Mouse (Mus musculus): ENCODE measurements around the gene Ttll11.

Gene Ttll11

GRCm38 (mm10) chr2:35963280-35963679, 16.4 kb downstream of the Ttll11 start:
- no peak for DNase-seq

- DNase-seq, result no peak
Observed at GRCm38 (mm10) chr2:35961593-35962127, 18.1 kb downstream of the Ttll11 start.

GRCm38 (mm10) chr2:35957471-35958140, 22.1 kb downstream of the Ttll11 start:
- no peak for DNase-seq

GRCm38 (mm10) chr2:35955211-35955610, 24.5 kb downstream of the Ttll11 start:
- no peak for DNase-seq

GRCm38 (mm10) chr2:35952187-35952958, 27.3 kb downstream of the Ttll11 start:
- no peak for DNase-seq

GRCm38 (mm10) chr2:35944896-35945295, 34.8 kb downstream of the Ttll11 start:
- DNase-seq, result no peak

GRCm38 (mm10) chr2:35942960-35943359, 36.8 kb downstream of the Ttll11 start:
- no peak for DNase-seq

GRCm38 (mm10) chr2:35935045-35935444, 44.7 kb downstream of the Ttll11 start:
- DNase-seq, result no peak

- no peak for DNase-seq
Observed at GRCm38 (mm10) chr2:35933116-35933515, 46.6 kb downstream of the Ttll11 start.

GRCm38 (mm10) chr2:35931619-35932018, 48.1 kb downstream of the Ttll11 start:
- DNase-seq, result no peak

GRCm38 (mm10) chr2:35930498-35931149, 49.1 kb downstream of the Ttll11 start:
- DNase-seq, result peak; percentile 91

GRCm38 (mm10) chr2:35928133-35928532, 51.6 kb downstream of the Ttll11 start:
- DNase-seq, result no peak

- no peak for DNase-seq
Observed at GRCm38 (mm10) chr2:35924947-35925346, 54.8 kb downstream of the Ttll11 start.

- DNase-seq, result no peak
Observed at GRCm38 (mm10) chr2:35922956-35923355, 56.8 kb downstream of the Ttll11 start.

GRCm38 (mm10) chr2:35912090-35912489, 67.6 kb downstream of the Ttll11 start:
- no peak for DNase-seq

- no peak for DNase-seq
Observed at GRCm38 (mm10) chr2:35911675-35912074, 68.0 kb downstream of the Ttll11 start.

- DNase-seq, result no peak
Observed at GRCm38 (mm10) chr2:35910740-35911139, 69.0 kb downstream of the Ttll11 start.

- DNase-seq, result no peak
Observed at GRCm38 (mm10) chr2:35909353-35909752, 70.4 kb downstream of the Ttll11 start.

- DNase-seq, result no peak
Observed at GRCm38 (mm10) chr2:35907578-35907977, 72.1 kb downstream of the Ttll11 start.

- peak; percentile 55 for DNase-seq
Observed at GRCm38 (mm10) chr2:35906174-35906798, 73.4 kb downstream of the Ttll11 start.

GRCm38 (mm10) chr2:35900845-35901244, 78.9 kb downstream of the Ttll11 start:
- no peak for DNase-seq

GRCm38 (mm10) chr2:35899712-35900111, 80.0 kb downstream of the Ttll11 start:
- DNase-seq, result no peak

GRCm38 (mm10) chr2:35899135-35899474, 80.6 kb downstream of the Ttll11 start:
- no peak for DNase-seq

Data from right cerebral cortex, postnatal 14 days (tissue).